Mouse (Mus musculus) myocyte (in vitro differentiated cells): ENCODE measurements around the gene Zfp991. TPM values are rescaled to one million over a fixed set of nuclear protein-coding genes. Genes with fewer than 3 reads are reported as not detected.
"Not testable (repeated sequence)": the region's sequence is repeated elsewhere in the genome, so short reads cannot be mapped to it uniquely, and the experiment has no call there.

Experiments used
- H3K27me3 ChIP-seq: one replicate; pipeline ENCODE4 v1.6.1; 2011; ENCODE audit not compliant: control insufficient read depth, insufficient read depth, insufficient read length
- H3K36me3 ChIP-seq: one replicate; pipeline ENCODE4 v1.6.1; 2011; ENCODE audit not compliant: control insufficient read depth, insufficient read depth
- H3K4me2 ChIP-seq: one replicate; pipeline ENCODE4 v1.6.1; 2011; ENCODE audit warnings: low read depth, control low read depth
- H3K4me3 ChIP-seq: one replicate; pipeline ENCODE4 v1.5.1; 2011; ENCODE audit warnings: mild to moderate bottlenecking, control low read depth, moderate library complexity
- H3K79me2 ChIP-seq: one replicate; pipeline ENCODE4 v1.6.1; 2011; ENCODE audit not compliant: control insufficient read depth, insufficient read depth
- H3ac ChIP-seq: one replicate; pipeline ENCODE4 v1.6.1; 2011; ENCODE audit not compliant: control insufficient read depth, insufficient read length
- polyA plus RNA-seq: library from polyadenylated mRNA; unstranded; fragments of >200 nt; fragmentation: generic; extraction: Trizol; gene quantifications from one replicate; pipeline ENCODE4 v1.2.1, GENCODE M21; 2012; ENCODE audit warnings: missing spikeins

Gene Zfp991
- polyA plus RNA-seq, 1 experiment: 0.04 TPM

GRCm38 (mm10) chr4:147128152-147128551, 3.7 kb upstream of the Zfp991 start:
- H3K79me2 ChIP-seq, H3K36me3 ChIP-seq, H3K27me3 ChIP-seq, H3K4me3 ChIP-seq, H3K4me2 ChIP-seq, H3ac ChIP-seq: not testable (repeated sequence)

- not testable (repeated sequence) for H3K27me3 ChIP-seq, H3K79me2 ChIP-seq, H3ac ChIP-seq, H3K4me3 ChIP-seq, H3K36me3 ChIP-seq, H3K4me2 ChIP-seq
These were observed 1.8 kb downstream of the Zfp991 start for GRCm38 (mm10) chr4:147133596-147133995.

- not testable (repeated sequence) for H3K79me2 ChIP-seq, H3K27me3 ChIP-seq, H3K36me3 ChIP-seq, H3K4me3 ChIP-seq, H3K4me2 ChIP-seq, H3ac ChIP-seq
These were observed 9.9 kb downstream of the Zfp991 start for GRCm38 (mm10) chr4:147141757-147142156.

- not testable (repeated sequence) for H3ac ChIP-seq, H3K4me2 ChIP-seq, H3K79me2 ChIP-seq, H3K27me3 ChIP-seq, H3K36me3 ChIP-seq, H3K4me3 ChIP-seq
These were observed 33.4 kb downstream of the Zfp991 start for GRCm38 (mm10) chr4:147165282-147165681.

- H3K36me3 ChIP-seq, H3K27me3 ChIP-seq, H3K4me2 ChIP-seq, H3K4me3 ChIP-seq, H3ac ChIP-seq, H3K79me2 ChIP-seq: not testable (repeated sequence)
These were observed 38.7 kb downstream of the Zfp991 start for GRCm38 (mm10) chr4:147170547-147170946.

GRCm38 (mm10) chr4:147171557-147171956, 39.7 kb downstream of the Zfp991 start:
- H3K27me3 ChIP-seq, H3K36me3 ChIP-seq, H3K79me2 ChIP-seq, H3K4me3 ChIP-seq, H3K4me2 ChIP-seq, H3ac ChIP-seq: not testable (repeated sequence)

GRCm38 (mm10) chr4:147176279-147176880, 44.5 kb downstream of the Zfp991 start:
- not testable (repeated sequence) for H3K4me2 ChIP-seq

GRCm38 (mm10) chr4:147181141-147181685, 49.4 kb downstream of the Zfp991 start:
- H3K79me2 ChIP-seq, H3K36me3 ChIP-seq, H3K4me2 ChIP-seq, H3K27me3 ChIP-seq, H3K4me3 ChIP-seq, H3ac ChIP-seq: not testable (repeated sequence)

More at GRCm38 (mm10) chr4:147176279-147176880, 44.5 kb downstream of the Zfp991 start:
- H3K27me3 ChIP-seq, H3K79me2 ChIP-seq, H3K36me3 ChIP-seq, H3ac ChIP-seq, H3K4me3 ChIP-seq: not testable (repeated sequence)

- not testable (repeated sequence) for H3K4me3 ChIP-seq
These were observed 50.3 kb downstream of the Zfp991 start for GRCm38 (mm10) chr4:147181969-147182705.

GRCm38 (mm10) chr4:147186824-147187223, 55.0 kb downstream of the Zfp991 start:
- H3K79me2 ChIP-seq, H3K4me2 ChIP-seq, H3K4me3 ChIP-seq, H3K27me3 ChIP-seq, H3ac ChIP-seq, H3K36me3 ChIP-seq: not testable (repeated sequence)

More at GRCm38 (mm10) chr4:147181969-147182705, 50.3 kb downstream of the Zfp991 start:
- not testable (repeated sequence) for H3K79me2 ChIP-seq, H3K27me3 ChIP-seq, H3ac ChIP-seq, H3K36me3 ChIP-seq, H3K4me2 ChIP-seq

- H3K4me2 ChIP-seq, H3K4me3 ChIP-seq, H3K36me3 ChIP-seq, H3K27me3 ChIP-seq, H3K79me2 ChIP-seq, H3ac ChIP-seq: not testable (repeated sequence)
These were observed 55.6 kb downstream of the Zfp991 start for GRCm38 (mm10) chr4:147187283-147187965.

GRCm38 (mm10) chr4:147195186-147195585, 63.3 kb downstream of the Zfp991 start:
- H3K36me3 ChIP-seq, H3ac ChIP-seq, H3K27me3 ChIP-seq, H3K4me2 ChIP-seq, H3K4me3 ChIP-seq, H3K79me2 ChIP-seq: not testable (repeated sequence)
